Comparison of ENCODE assay signal across 21 mouse cellular contexts in genomic region chr10:98831488-98831887, GRCm38 (mm10).
DNase-seq lines count a peak whose midpoint lies in the region; ATAC-seq and TF ChIP-seq lines count a peak whose summit lies in the region.
"Had no signal": no experiment of that assay in that cellular context is flagged by ENCODE, and none has a peak within 500 bp of the region (broad histone marks: within the 10 kb centered on the region; RNA-seq: fewer than 3 reads in every experiment).

No protein-coding gene starts in this region.

- H3K27ac ChIP-seq in lung, embryonic 14.5 days (ENCODE audit: low read depth): no peak overlapping the region
- H3K27ac ChIP-seq: embryonic facial prominence, embryonic 12.5 days; heart, adult 2 months; heart, embryonic 15.5 days; liver, embryonic 12.5 days; midbrain, embryonic 13.5 days; neural tube, embryonic 15.5 days had no signal

- H3K9ac ChIP-seq in lung, embryonic 14.5 days: no peak overlapping the region
- H3K9ac ChIP-seq: embryonic facial prominence, embryonic 12.5 days; heart, embryonic 15.5 days; liver, embryonic 12.5 days; midbrain, embryonic 13.5 days; neural tube, embryonic 15.5 days had no signal

- DNase-seq in embryo, embryonic 10 days (ENCODE audit: low spot score): peak; percentile 42
- DNase-seq in embryo, embryonic 9.5 days (ENCODE audit: extremely low spot score): no peak
- peak; percentile 66 for DNase-seq in lung, embryonic 14.5 days
- no peak for DNase-seq in lung, postnatal 25 days (ENCODE audit: low spot score)
- DNase-seq in kidney, postnatal 4 days: peak; percentile 22 to 30
- DNase-seq in thymus, postnatal 4 days: no peak
- DNase-seq in right cerebral cortex, postnatal 4 days: no peak
- DNase-seq: cerebellum, adult 9-11 months; gastrocnemius, postnatal 10 days; heart, adult 2 months; retina, postnatal 1 day had no signal

- H3K9me3 ChIP-seq in lung, embryonic 14.5 days (ENCODE audit: low read depth, low read length): no peaks in the 10 kb centered on the region
- H3K9me3 ChIP-seq: embryonic facial prominence, embryonic 12.5 days; G1E; heart, embryonic 15.5 days; liver, embryonic 12.5 days; midbrain, embryonic 13.5 days; neural tube, embryonic 15.5 days had no signal

- TF ChIP-seq CTCF in lung, embryonic 14.5 days (IDR thresholded peaks at IDR 0.05; ENCODE audit: low read depth): no peak

- no peak overlapping the region for H3K4me3 ChIP-seq in lung, embryonic 14.5 days (ENCODE audit: low read depth, low read length)
- H3K4me3 ChIP-seq: embryonic facial prominence, embryonic 12.5 days; heart, adult 2 months; heart, embryonic 15.5 days; liver, embryonic 12.5 days; midbrain, embryonic 13.5 days; myocyte; neural tube, embryonic 15.5 days had no signal

- H3K27me3 ChIP-seq in lung, embryonic 14.5 days (ENCODE audit: insufficient read depth, low read length): no peaks in the 10 kb centered on the region
- H3K27me3 ChIP-seq: embryonic facial prominence, embryonic 12.5 days; heart, embryonic 15.5 days; liver, embryonic 12.5 days; midbrain, embryonic 13.5 days; neural tube, embryonic 15.5 days had no signal

- ATAC-seq in lung, embryonic 14.5 days (ENCODE audit: insufficient read depth): no peak
- no peak for ATAC-seq in erythroblast, adult 5-6 weeks (replicated peaks; ENCODE audit: low FRiP score, poor library complexity, severe bottlenecking)
- ATAC-seq: CD4-positive, CD25-positive, alpha-beta regulatory T cell, adult 4 months; inflammation-experienced regulatory T-cells, adult 6 months; liver, embryonic 12.5 days; midbrain, embryonic 13.5 days had no signal

- H3K36me3 ChIP-seq in lung, embryonic 14.5 days (ENCODE audit: insufficient read depth): no peaks in the 10 kb centered on the region
- H3K36me3 ChIP-seq: embryonic facial prominence, embryonic 12.5 days; G1E; heart, embryonic 15.5 days; liver, embryonic 12.5 days; midbrain, embryonic 13.5 days; neural tube, embryonic 15.5 days had no signal

- H3K4me1 ChIP-seq in lung, embryonic 14.5 days (ENCODE audit: insufficient read depth): no peaks in the 10 kb centered on the region
- H3K4me1 ChIP-seq: embryonic facial prominence, embryonic 12.5 days; heart, embryonic 15.5 days; liver, embryonic 12.5 days; midbrain, embryonic 13.5 days; neural tube, embryonic 15.5 days had no signal

- 55% methylated on average over 7 of the region's 7 CpGs for WGBS in lung, embryonic 14.5 days

- H3K4me2 ChIP-seq in lung, embryonic 14.5 days: no peak overlapping the region
- H3K4me2 ChIP-seq: embryonic facial prominence, embryonic 12.5 days; heart, embryonic 15.5 days; liver, embryonic 12.5 days; midbrain, embryonic 13.5 days; neural tube, embryonic 15.5 days had no signal

Comparison
In these comparisons a context has a peak if more than half of its experiments do, and no peak if none do; other contexts are left out.
1. DNase-seq: peak in embryo, embryonic 10 days (single experiment), lung, embryonic 14.5 days (single experiment) and kidney, postnatal 4 days (2 of 2); none in embryo, embryonic 9.5 days (single experiment), lung, postnatal 25 days (single experiment), thymus, postnatal 4 days (single experiment) and right cerebral cortex, postnatal 4 days (single experiment).